Mouse (Mus musculus): Measurements from ENCODE around the gene Lpp. TPM values are rescaled to one million over a fixed set of nuclear protein-coding genes. Genes with fewer than 3 reads are reported as not detected.

Gene Lpp
- total and polyA plus RNA-seq, 3 experiments: 7.7 to 25.1 (median 23.6) TPM

DNA sequence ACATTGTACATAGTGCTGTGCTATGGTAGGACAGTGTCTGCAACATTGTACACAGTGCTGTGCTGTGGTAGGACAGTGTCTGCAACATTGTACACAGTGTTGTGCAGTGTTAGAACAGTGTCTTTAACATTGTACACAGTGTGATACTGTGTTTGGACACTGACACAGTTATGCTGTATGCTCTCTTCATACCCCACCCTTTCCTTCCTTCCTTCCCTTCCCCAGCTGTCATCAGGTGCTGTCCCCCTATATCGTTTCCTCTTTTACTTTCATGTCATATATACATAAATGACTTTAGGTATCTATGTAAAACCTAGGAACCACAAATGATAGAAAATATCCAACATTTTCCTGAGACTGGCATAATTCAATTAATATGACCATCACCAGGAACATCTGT lies 53.1 kb downstream of the Lpp start:
- no peaks in the 10 kb centered on the region for H3K27me3 ChIP-seq (ENCODE audit: control insufficient read depth, insufficient read depth, low read length)
- H3K36me3 ChIP-seq (ENCODE audit: control insufficient read depth, insufficient read depth, low read length): peaks cover 11% of the 10 kb centered on the region
- no peak overlapping the region for H3K9ac ChIP-seq (ENCODE audit: low read depth, low read length)
- WGBS: 48% methylated on average over 1 of the region's 1 CpGs
- TF ChIP-seq POLR2A (IDR thresholded peaks at IDR 0.05; ENCODE audit: insufficient read depth, low read depth, low read length): no peak
- no peak for TF ChIP-seq EP300 (IDR thresholded peaks at IDR 0.05; ENCODE audit: insufficient read depth, low read depth, low read length)
- TF ChIP-seq CTCF (IDR thresholded peaks at IDR 0.05): no peak
- H3K79me2 ChIP-seq (replicated peaks; ENCODE audit: control insufficient read depth, insufficient read depth, low read length): peaks cover 3% of the 10 kb centered on the region
- H3K4me1 ChIP-seq (ENCODE audit: control insufficient read depth, insufficient read depth, low read length): peaks cover 16% of the 10 kb centered on the region
- DNase-seq: no peak
- intact Hi-C loops (cut with DNase I): no loop called here
- H3K4me3 ChIP-seq: no peak overlapping the region
- H3K27ac ChIP-seq: no peak overlapping the region

- WGBS: 49% methylated on average over 7 of the region's 7 CpGs
- Histone ChIP-seq H3K36me3 (ENCODE audit: control insufficient read depth, insufficient read depth, low read length) (peaks cover 11% of the 10 kb centered on the region), H3K4me3 (no peak overlapping the region), H3K9ac (ENCODE audit: low read depth, low read length) (no peak overlapping the region), H3K4me1 (ENCODE audit: control insufficient read depth, insufficient read depth, low read length) (peaks cover 24% of the 10 kb centered on the region), H3K27me3 (ENCODE audit: control insufficient read depth, insufficient read depth, low read length) (no peaks in the 10 kb centered on the region), H3K79me2 (replicated peaks; ENCODE audit: control insufficient read depth, insufficient read depth, low read length) (peaks cover 4% of the 10 kb centered on the region), H3K27ac (no peak overlapping the region; the same call in 1 of the 2 replicates)
- DNase-seq: no peak
- intact Hi-C loops (cut with DNase I): no loop called here
- no peak for TF ChIP-seq POLR2A (IDR thresholded peaks at IDR 0.05; ENCODE audit: insufficient read depth, low read depth, low read length)
Observed at GRCm38 (mm10) chr16:24447666-24448492, 54.6 kb downstream of the Lpp start.

DNA sequence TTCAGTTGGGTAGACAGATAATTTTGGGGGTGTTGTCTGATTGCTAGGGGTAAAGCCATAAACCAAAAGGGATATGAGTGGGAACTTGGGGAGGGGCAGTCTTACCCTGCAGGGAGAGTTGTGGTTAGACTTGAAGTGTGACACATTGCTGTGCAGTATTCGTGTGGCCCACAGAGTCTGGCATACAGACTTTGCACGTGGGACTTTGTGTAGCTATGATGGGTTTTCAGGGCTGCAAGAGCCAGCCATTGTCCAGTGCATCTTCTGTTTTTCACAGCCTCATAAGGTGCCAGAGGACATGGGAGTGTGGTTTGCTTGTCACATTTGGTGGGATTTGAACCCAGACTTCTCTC lies 55.2 kb downstream of the Lpp start:
- Histone ChIP-seq H3K4me3 (no peak overlapping the region), H3K27ac (no peak overlapping the region; the same call in 1 of the 2 replicates), H3K4me1 (ENCODE audit: control insufficient read depth, insufficient read depth, low read length) (peaks cover 24% of the 10 kb centered on the region), H3K79me2 (replicated peaks; ENCODE audit: control insufficient read depth, insufficient read depth, low read length) (peaks cover 4% of the 10 kb centered on the region), H3K36me3 (ENCODE audit: control insufficient read depth, insufficient read depth, low read length) (peaks cover 9% of the 10 kb centered on the region), H3K9ac (ENCODE audit: low read depth, low read length) (no peak overlapping the region), H3K27me3 (ENCODE audit: control insufficient read depth, insufficient read depth, low read length) (no peaks in the 10 kb centered on the region)
- no peak for DNase-seq
- no peak for TF ChIP-seq POLR2A (IDR thresholded peaks at IDR 0.05; ENCODE audit: insufficient read depth, low read depth, low read length)
- no peak for TF ChIP-seq EP300 (IDR thresholded peaks at IDR 0.05; ENCODE audit: insufficient read depth, low read depth, low read length)
- TF ChIP-seq CTCF (IDR thresholded peaks at IDR 0.05): no peak
- WGBS: 61% methylated on average over 2 of the region's 2 CpGs
- intact Hi-C loops (cut with DNase I): no loop called here

- intact Hi-C loops (cut with DNase I): no loop called here
Observed at GRCm38 (mm10) chr16:24449806-24450205, 56.5 kb downstream of the Lpp start.

DNA sequence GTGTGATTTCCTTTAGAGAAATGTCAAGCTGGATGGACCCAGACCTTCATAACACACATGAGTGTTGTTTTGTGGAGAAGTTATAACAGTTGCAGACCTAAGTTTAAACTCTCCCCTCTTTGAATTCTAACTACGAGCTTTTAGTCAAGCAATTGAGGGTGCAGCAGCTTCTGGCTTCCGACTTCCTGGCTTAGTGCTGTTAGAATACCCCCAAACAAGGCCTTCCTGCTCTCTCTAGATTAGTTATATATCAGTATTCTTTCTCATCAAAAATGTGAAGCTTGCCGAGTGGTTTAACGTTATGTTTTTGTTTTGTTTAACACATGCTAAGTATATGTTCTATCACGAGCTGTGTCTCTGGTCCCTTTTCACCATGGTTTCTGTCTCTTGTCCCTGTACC lies 56.9 kb downstream of the Lpp start:
- no peak for DNase-seq
- no peak for TF ChIP-seq EP300 (IDR thresholded peaks at IDR 0.05; ENCODE audit: insufficient read depth, low read depth, low read length)
- no peak for TF ChIP-seq CTCF (IDR thresholded peaks at IDR 0.05)
- H3K27me3 ChIP-seq (ENCODE audit: control insufficient read depth, insufficient read depth, low read length): no peaks in the 10 kb centered on the region
- H3K9ac ChIP-seq (ENCODE audit: low read depth, low read length): no peak overlapping the region
- peaks cover 4% of the 10 kb centered on the region for H3K79me2 ChIP-seq (replicated peaks; ENCODE audit: control insufficient read depth, insufficient read depth, low read length)
- intact Hi-C loops (cut with DNase I): no loop called here
- WGBS: 74% methylated on average over 5 of the region's 5 CpGs
- H3K36me3 ChIP-seq (ENCODE audit: control insufficient read depth, insufficient read depth, low read length): peaks cover 4% of the 10 kb centered on the region
- no peak overlapping the region for H3K4me3 ChIP-seq
- H3K4me1 ChIP-seq (ENCODE audit: control insufficient read depth, insufficient read depth, low read length): peaks cover 20% of the 10 kb centered on the region
- H3K27ac ChIP-seq: peak overlapping the region; percentile 28

More at GRCm38 (mm10) chr16:24449806-24450205, 56.5 kb downstream of the Lpp start:
- Histone ChIP-seq H3K4me1 (ENCODE audit: control insufficient read depth, insufficient read depth, low read length) (peaks cover 21% of the 10 kb centered on the region), H3K36me3 (ENCODE audit: control insufficient read depth, insufficient read depth, low read length) (peaks cover 5% of the 10 kb centered on the region), H3K4me3 (no peak overlapping the region), H3K9ac (ENCODE audit: low read depth, low read length) (no peak overlapping the region), H3K79me2 (replicated peaks; ENCODE audit: control insufficient read depth, insufficient read depth, low read length) (peaks cover 4% of the 10 kb centered on the region), H3K27me3 (ENCODE audit: control insufficient read depth, insufficient read depth, low read length) (no peaks in the 10 kb centered on the region), H3K27ac (peak overlapping the region; percentile 28)
- DNase-seq: peak; percentile 55 to 66
- WGBS: 53% methylated on average over 8 of the region's 8 CpGs
- TF ChIP-seq EP300 (IDR thresholded peaks at IDR 0.05; ENCODE audit: insufficient read depth, low read depth, low read length) (peak; percentile 64; the same call in 1 of the 2 replicates), CTCF (IDR thresholded peaks at IDR 0.05) (no peak)

DNA sequence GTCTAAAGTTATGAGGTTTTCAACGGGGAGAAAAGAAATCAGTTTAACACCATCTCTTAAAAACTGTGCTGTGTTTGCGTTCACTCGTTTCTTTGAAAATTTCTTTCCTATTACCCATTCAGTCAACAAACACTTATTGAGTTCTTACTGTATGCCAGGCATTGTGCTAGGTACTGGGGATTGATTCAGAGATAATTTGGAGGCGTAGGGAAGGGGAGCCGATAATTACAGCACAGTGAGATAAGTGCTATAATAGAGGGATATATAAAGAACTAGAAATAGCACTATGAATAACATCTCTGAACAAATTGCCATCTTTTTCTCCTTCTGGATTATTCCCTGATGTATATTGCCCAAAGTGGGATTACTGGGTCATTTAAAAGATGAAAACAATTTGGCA lies 57.8 kb downstream of the Lpp start:
- intact Hi-C loops (cut with DNase I): no loop called here
- H3K79me2 ChIP-seq (replicated peaks; ENCODE audit: control insufficient read depth, insufficient read depth, low read length): peaks cover 4% of the 10 kb centered on the region
- no peak overlapping the region for H3K27ac ChIP-seq
- H3K9ac ChIP-seq (ENCODE audit: low read depth, low read length): no peak overlapping the region
- no peak for DNase-seq
- no peak overlapping the region for H3K4me3 ChIP-seq
- peaks cover 17% of the 10 kb centered on the region for H3K4me1 ChIP-seq (ENCODE audit: control insufficient read depth, insufficient read depth, low read length)
- TF ChIP-seq POLR2A (IDR thresholded peaks at IDR 0.05; ENCODE audit: insufficient read depth, low read depth, low read length): no peak
- no peak for TF ChIP-seq CTCF (IDR thresholded peaks at IDR 0.05)
- no peak for TF ChIP-seq EP300 (IDR thresholded peaks at IDR 0.05; ENCODE audit: insufficient read depth, low read depth, low read length)
- H3K36me3 ChIP-seq (ENCODE audit: control insufficient read depth, insufficient read depth, low read length): peaks cover under 1% of the 10 kb centered on the region
- H3K27me3 ChIP-seq (ENCODE audit: control insufficient read depth, insufficient read depth, low read length): no peaks in the 10 kb centered on the region
- 76% methylated on average over 5 of the region's 5 CpGs for WGBS
